Mouse (Mus musculus): Measurements from ENCODE around the gene Tasp1. TPM values are rescaled to one million over a fixed set of nuclear protein-coding genes. Genes with fewer than 3 reads are reported as not detected.
"Not testable (repeated sequence)": the region's sequence is repeated elsewhere in the genome, so short reads cannot be mapped to it uniquely, and the experiment has no call there.

The Tasp1 gene
- polyA plus RNA-seq, 2 experiments, result 6.1 to 13.9 TPM

DNA sequence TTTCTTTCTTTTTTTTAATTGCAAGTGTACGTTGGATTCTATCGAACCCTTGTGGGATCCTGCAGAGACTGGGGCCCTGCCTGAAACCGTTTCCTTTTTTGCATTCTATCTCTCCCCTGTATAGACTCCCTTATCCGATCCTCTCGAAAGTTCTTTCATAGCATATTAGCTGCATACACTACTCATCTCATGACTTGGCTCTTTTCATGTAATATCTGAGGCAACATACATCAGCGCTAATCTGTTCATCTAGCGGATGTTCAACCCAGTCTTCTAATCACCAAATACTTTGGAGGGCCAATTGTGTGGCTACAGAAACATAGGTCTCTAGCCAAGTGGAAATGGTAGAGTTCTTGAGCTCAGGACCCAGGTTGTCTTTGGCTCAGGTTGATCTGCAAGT lies 17.6 kb upstream of the Tasp1 start:
- DNase-seq (ENCODE audit: low read depth in 3 of 3, low spot score in 3 of 3) (no peak), ATAC-seq (ENCODE audit: insufficient read depth) (peak; percentile 41; the same call in 1 of the 2 replicates)
- WGBS (ENCODE audit: insufficient replicate concordance), result 65% methylated on average over 7 of the region's 7 CpGs

GRCm38 (mm10) chr2:140080747-140081577 lies 14.4 kb upstream of the Tasp1 start:
- ATAC-seq (ENCODE audit: insufficient read depth) (peak; percentile 80), DNase-seq (ENCODE audit: low read depth in 3 of 3, low spot score in 3 of 3) (peak; percentile 15 to 41 (median 33))
- no peaks in the 10 kb centered on the region for H3K27me3 ChIP-seq (ENCODE audit: control insufficient read depth, insufficient read depth, low read length)
- H3K36me3 ChIP-seq (replicated peaks; ENCODE audit: control insufficient read depth, insufficient read depth, low read depth), result no peaks in the 10 kb centered on the region
- H3K4me1 ChIP-seq (replicated peaks; ENCODE audit: control insufficient read depth in 2 of 2, insufficient read depth in 2 of 2, low read length in 1 of 2), result peaks cover 5 to 18% of the 10 kb centered on the region in 2 experiments
- WGBS (ENCODE audit: insufficient replicate concordance), result 56% methylated on average over 11 of the region's 11 CpGs
- no peak overlapping the region for H3K9ac ChIP-seq (replicated peaks)
- TF ChIP-seq CTCF (IDR thresholded peaks at IDR 0.05; ENCODE audit: low read depth) (no peak), EP300 (IDR thresholded peaks at IDR 0.05; ENCODE audit: low read depth) (no peak)
- no peak overlapping the region for H3K4me3 ChIP-seq (ENCODE audit: insufficient read depth in 1 of 2, low read depth in 2 of 2, low read length in 2 of 2)
- H3K4me2 ChIP-seq (ENCODE audit: low read depth), result no peak overlapping the region; the same call in none of the 2 replicates
- H3K27ac ChIP-seq, result no peak overlapping the region
- no peaks in the 10 kb centered on the region for H3K9me3 ChIP-seq (ENCODE audit: control insufficient read depth, low read length)

More for the DNA sequence above, 17.6 kb upstream of the Tasp1 start:
- no peaks in the 10 kb centered on the region for H3K27me3 ChIP-seq (ENCODE audit: control insufficient read depth, insufficient read depth, low read length)
- H3K27ac ChIP-seq, result no peak overlapping the region
- H3K4me2 ChIP-seq (ENCODE audit: low read depth), result no peak overlapping the region
- TF ChIP-seq CTCF (IDR thresholded peaks at IDR 0.05; ENCODE audit: low read depth) (no peak), EP300 (IDR thresholded peaks at IDR 0.05; ENCODE audit: low read depth) (no peak)
- no peak overlapping the region for H3K9ac ChIP-seq (replicated peaks)
- H3K4me3 ChIP-seq (ENCODE audit: insufficient read depth in 1 of 2, low read depth in 2 of 2, low read length in 2 of 2), result no peak overlapping the region
- peaks cover 5 to 18% of the 10 kb centered on the region in 2 experiments for H3K4me1 ChIP-seq (replicated peaks; ENCODE audit: control insufficient read depth in 2 of 2, insufficient read depth in 2 of 2, low read length in 1 of 2)
- H3K9me3 ChIP-seq (ENCODE audit: control insufficient read depth, low read length), result no peaks in the 10 kb centered on the region
- no peaks in the 10 kb centered on the region for H3K36me3 ChIP-seq (replicated peaks; ENCODE audit: control insufficient read depth, insufficient read depth, low read depth)

GRCm38 (mm10) chr2:140079284-140079683 lies 12.7 kb upstream of the Tasp1 start:
- peaks cover 5 to 15% of the 10 kb centered on the region in 2 experiments for H3K4me1 ChIP-seq (replicated peaks; ENCODE audit: control insufficient read depth in 2 of 2, insufficient read depth in 2 of 2, low read length in 1 of 2)
- H3K4me2 ChIP-seq (ENCODE audit: low read depth); H3K27ac ChIP-seq; ATAC-seq (ENCODE audit: insufficient read depth); H3K9me3 ChIP-seq (ENCODE audit: control insufficient read depth, low read length); H3K27me3 ChIP-seq (ENCODE audit: control insufficient read depth, insufficient read depth, low read length); H3K4me3 ChIP-seq (ENCODE audit: insufficient read depth in 1 of 2, low read depth in 2 of 2, low read length in 2 of 2); H3K9ac ChIP-seq (replicated peaks); DNase-seq (ENCODE audit: low read depth in 3 of 3, low spot score in 3 of 3); H3K36me3 ChIP-seq (replicated peaks; ENCODE audit: control insufficient read depth, insufficient read depth, low read depth): not testable (repeated sequence)

- no peaks in the 10 kb centered on the region for H3K36me3 ChIP-seq (replicated peaks; ENCODE audit: control insufficient read depth, insufficient read depth, low read depth)
- DNase-seq (ENCODE audit: low read depth in 3 of 3, low spot score in 3 of 3) (no peak), ATAC-seq (ENCODE audit: insufficient read depth) (no peak)
- no peak overlapping the region for H3K4me2 ChIP-seq (ENCODE audit: low read depth)
- peaks cover 5 to 15% of the 10 kb centered on the region in 2 experiments for H3K4me1 ChIP-seq (replicated peaks; ENCODE audit: control insufficient read depth in 2 of 2, insufficient read depth in 2 of 2, low read length in 1 of 2)
- no peak overlapping the region for H3K9ac ChIP-seq (replicated peaks)
- no peak overlapping the region for H3K27ac ChIP-seq
- TF ChIP-seq EP300 (IDR thresholded peaks at IDR 0.05; ENCODE audit: low read depth) (no peak), CTCF (IDR thresholded peaks at IDR 0.05; ENCODE audit: low read depth) (no peak)
- no peaks in the 10 kb centered on the region for H3K9me3 ChIP-seq (ENCODE audit: control insufficient read depth, low read length)
- WGBS (ENCODE audit: insufficient replicate concordance), result 67% methylated on average over 6 of the region's 6 CpGs
- H3K4me3 ChIP-seq (ENCODE audit: insufficient read depth in 1 of 2, low read depth in 2 of 2, low read length in 2 of 2), result no peak overlapping the region
- no peaks in the 10 kb centered on the region for H3K27me3 ChIP-seq (ENCODE audit: control insufficient read depth, insufficient read depth, low read length)
Observed at GRCm38 (mm10) chr2:140078600-140079280, 12.1 kb upstream of the Tasp1 start.

- no peak overlapping the region for H3K27ac ChIP-seq
Observed at GRCm38 (mm10) chr2:140077476-140077875, 10.9 kb upstream of the Tasp1 start.

More at GRCm38 (mm10) chr2:140077476-140077875, 10.9 kb upstream of the Tasp1 start:
- Histone ChIP-seq H3K4me2 (ENCODE audit: low read depth) (no peak overlapping the region), H3K9ac (replicated peaks) (no peak overlapping the region), H3K4me1 (replicated peaks; ENCODE audit: control insufficient read depth in 2 of 2, insufficient read depth in 2 of 2, low read length in 1 of 2) (peaks cover 5 to 15% of the 10 kb centered on the region in 2 experiments), H3K4me3 (ENCODE audit: insufficient read depth in 1 of 2, low read depth in 2 of 2, low read length in 2 of 2) (no peak overlapping the region), H3K36me3 (replicated peaks; ENCODE audit: control insufficient read depth, insufficient read depth, low read depth) (no peaks in the 10 kb centered on the region), H3K9me3 (ENCODE audit: control insufficient read depth, low read length) (no peaks in the 10 kb centered on the region), H3K27me3 (ENCODE audit: control insufficient read depth, insufficient read depth, low read length) (no peaks in the 10 kb centered on the region)
- no peak for ATAC-seq (ENCODE audit: insufficient read depth)
- TF ChIP-seq CTCF (IDR thresholded peaks at IDR 0.05; ENCODE audit: low read depth), result no peak
- no peak for TF ChIP-seq EP300 (IDR thresholded peaks at IDR 0.05; ENCODE audit: low read depth)
- no peak for DNase-seq (ENCODE audit: low read depth in 3 of 3, low spot score in 3 of 3)
- 43% methylated on average over 1 of the region's 1 CpGs for WGBS (ENCODE audit: insufficient replicate concordance)

Data from liver, embryonic 14.5 days (tissue).